Mouse (Mus musculus): Measurements from ENCODE around the gene Gsk3a.

GRCm38 (mm10) chr7:25205355-25206093 is 32.1 kb downstream of the Gsk3a start:
- TF ChIP-seq CTCF (IDR thresholded peaks at IDR 0.05; ENCODE audit: low read depth) (no peak), EP300 (IDR thresholded peaks at IDR 0.05; ENCODE audit: low read depth) (no peak)

Data from liver, embryonic 14.5 days (tissue).